Mouse (Mus musculus) G1E (cell line): ENCODE results near the gene Gm49391.

ENCODE experiments used
- CTCF ChIP-seq: IDR thresholded peaks from 2 replicates; pipeline ENCODE4 v1.5.1; 2012; ENCODE audit warnings: low read depth, low read length, inconsistent platforms, mixed read lengths
- GATA2 ChIP-seq: IDR thresholded peaks from 2 replicates; pipeline ENCODE4 v1.6.1; 2012; ENCODE audit warnings: low read depth, low read length, inconsistent platforms, borderline replicate concordance
- POLR2AphosphoS5 ChIP-seq: IDR thresholded peaks from 2 replicates; pipeline ENCODE4 v1.6.1; 2012; ENCODE audit warnings: low read depth, low read length, inconsistent platforms; ENCODE audit not compliant: insufficient replicate concordance
- TAL1 ChIP-seq: conservative IDR thresholded peaks from 2 replicates; pipeline ENCODE4 v1.6.1; 2012; ENCODE audit warnings: low read depth, low read length, inconsistent platforms, mixed read lengths

DNA sequence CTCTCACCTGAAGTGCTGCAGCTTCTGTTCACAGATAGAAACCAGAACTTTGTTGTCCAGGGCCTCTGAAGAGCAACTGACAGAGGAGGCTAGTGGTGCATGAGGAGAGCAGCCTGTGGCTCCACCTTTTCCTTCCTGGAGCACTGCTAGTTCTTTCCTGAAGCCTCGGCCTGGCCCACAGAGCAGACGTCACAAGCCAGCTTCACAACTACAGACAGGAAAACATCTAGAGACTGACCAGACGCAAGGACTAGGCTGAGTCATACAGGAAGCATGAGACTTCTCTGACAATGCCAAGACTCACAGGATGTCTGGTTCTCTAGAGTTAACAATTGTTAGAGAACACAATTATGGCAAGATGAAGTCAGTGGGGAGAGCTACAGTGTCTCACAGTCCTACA is 39.0 kb downstream of the Gm49391 start, which contains the start of gene Ctla2b:
- TF ChIP-seq CTCF, result no peak
- no peak for TF ChIP-seq GATA2
- TF ChIP-seq POLR2AphosphoS5, result no peak
- TF ChIP-seq TAL1, result no peak
